Mouse (Mus musculus) forebrain, postnatal 0 days (tissue): ENCODE results near the gene Wasf1. TPM values are rescaled to one million over a fixed set of nuclear protein-coding genes. Genes with fewer than 3 reads are reported as not detected.

ENCODE experiments used
- ATAC-seq: fragments of 200-750 bp; cut with Nextera tagmentation; 2 replicates; pipeline ENCODE4 v1.8.0; 2017; ENCODE audit warnings: mild to moderate bottlenecking, moderate library complexity
- DNase-seq: peaks from one replicate; pipeline ENCODE4 v3.0.0-alpha.2; 2015
- H3K27ac ChIP-seq: fragments of 300-500 bp; sonication (generic); 2 replicates; pipeline ENCODE4 v1.5.1; 2014; ENCODE audit warnings: low read depth, mild to moderate bottlenecking, antibody characterized with exemption, low read length, moderate library complexity, mixed read lengths
- H3K27me3 ChIP-seq: fragments of 300-500 bp; sonication (generic); 2 replicates; pipeline ENCODE4 v1.6.1; 2014; ENCODE audit warnings: mild to moderate bottlenecking, low read length, mixed read lengths; ENCODE audit not compliant: insufficient read depth
- H3K36me3 ChIP-seq: fragments of 300-500 bp; sonication (generic); 2 replicates; pipeline ENCODE4 v1.6.1; 2014; ENCODE audit warnings: mild to moderate bottlenecking, moderate library complexity; ENCODE audit not compliant: insufficient read depth
- H3K4me1 ChIP-seq: fragments of 300-500 bp; sonication (generic); 2 replicates; pipeline ENCODE4 v1.6.1; 2014; ENCODE audit warnings: antibody characterized with exemption; ENCODE audit not compliant: insufficient read depth
- H3K4me2 ChIP-seq: fragments of 300-500 bp; sonication (generic); 2 replicates; pipeline ENCODE4 v1.6.1; 2014; ENCODE audit warnings: low read depth, mild to moderate bottlenecking, moderate library complexity
- H3K4me3 ChIP-seq: fragments of 300-500 bp; sonication (generic); 2 replicates; pipeline ENCODE4 v1.5.1; 2014; ENCODE audit warnings: low read depth, low read length, mixed read lengths
- H3K9ac ChIP-seq: fragments of 300-500 bp; sonication (generic); 2 replicates; pipeline ENCODE4 v1.6.1; 2014; ENCODE audit warnings: mild to moderate bottlenecking
- H3K9me3 ChIP-seq: fragments of 300-500 bp; sonication (generic); 2 replicates; pipeline ENCODE4 v1.6.1; 2016; ENCODE audit warnings: low read length
- CTCF ChIP-seq: sonication (generic); IDR thresholded peaks from 2 replicates; pipeline ENCODE4 v1.5.1; 2016; ENCODE audit warnings: antibody characterized with exemption, control low read depth, low read depth
- WGBS: fragments of 180-500 bp; shearing (Covaris S2); extraction: QIAGEN DNeasy Blood & Tissue Kit; methylation state at CpG from one replicate; pipeline ENCODE4 v1.1.7; 2014; 5-methylcytosine and 5-hydroxymethylcytosine counted together
- polyA plus RNA-seq: library from polyadenylated mRNA; unstranded; fragments of >200 nt; fragmentation: Nextera tagmentation; extraction: Ambion mirVana; gene quantifications from 2 replicates; pipeline ENCODE4 v1.2.1, GENCODE M21; 2015
- total RNA-seq: library from RNA; depleted of rRNA; stranded (reverse); fragments of >200 nt; gene quantifications from 2 replicates; pipeline ENCODE4 v1.2.3, GENCODE M21; 2014; rRNA removed

The Wasf1 gene
- total and polyA plus RNA-seq, 2 experiments from 2014 or later: 31.0 to 197 TPM

DNA sequence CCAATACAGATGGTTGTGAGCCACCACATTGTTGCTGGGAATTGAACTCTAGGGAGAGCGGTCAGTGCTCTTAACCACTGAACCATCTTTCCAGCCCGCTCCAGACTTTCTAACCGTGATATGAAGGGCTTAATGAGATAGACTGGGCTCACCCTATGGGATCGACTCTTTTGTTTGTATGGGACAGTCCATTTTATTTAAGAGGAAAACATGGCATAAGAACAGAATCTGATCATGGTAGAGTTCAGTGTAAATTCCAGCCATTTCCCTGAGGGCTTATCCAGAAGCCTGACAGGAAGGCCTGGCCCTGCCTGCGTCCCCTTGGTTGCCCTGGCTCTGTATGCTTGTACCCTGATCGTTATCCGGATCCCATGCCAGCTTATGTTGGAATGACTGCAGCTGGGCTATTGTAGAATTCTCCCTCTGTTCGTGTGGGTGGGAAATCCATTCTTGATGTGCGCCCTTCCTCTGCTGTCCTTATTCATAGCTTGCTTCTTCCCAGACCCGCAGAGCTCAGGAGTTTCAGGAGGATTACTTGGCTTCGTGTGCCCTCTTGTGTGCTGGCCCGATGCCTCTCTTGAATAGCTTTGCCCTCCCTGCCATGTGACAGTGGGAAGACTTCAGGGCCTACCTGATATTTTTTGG, 87.4 kb downstream of the Wasf1 start:
- Histone ChIP-seq H3K27ac (peak overlapping the region; percentile 64), H3K9ac (no peak overlapping the region), H3K4me2 (no peak overlapping the region), H3K4me1 (peaks cover 10% of the 10 kb centered on the region; the same call in 1 of the 2 replicates), H3K4me3 (no peak overlapping the region), H3K27me3 (no peaks in the 10 kb centered on the region), H3K36me3 (no peaks in the 10 kb centered on the region), H3K9me3 (no peaks in the 10 kb centered on the region)
- DNase-seq (peak; percentile 71), ATAC-seq (peak; percentile 80)
- TF ChIP-seq CTCF: peak; percentile 53
- WGBS: 39% methylated on average over 12 of the region's 12 CpGs

- ATAC-seq: peak; percentile 88
These were observed 88.0 kb downstream of the Wasf1 start for GRCm38 (mm10) chr10:40971256-40971655.

DNA sequence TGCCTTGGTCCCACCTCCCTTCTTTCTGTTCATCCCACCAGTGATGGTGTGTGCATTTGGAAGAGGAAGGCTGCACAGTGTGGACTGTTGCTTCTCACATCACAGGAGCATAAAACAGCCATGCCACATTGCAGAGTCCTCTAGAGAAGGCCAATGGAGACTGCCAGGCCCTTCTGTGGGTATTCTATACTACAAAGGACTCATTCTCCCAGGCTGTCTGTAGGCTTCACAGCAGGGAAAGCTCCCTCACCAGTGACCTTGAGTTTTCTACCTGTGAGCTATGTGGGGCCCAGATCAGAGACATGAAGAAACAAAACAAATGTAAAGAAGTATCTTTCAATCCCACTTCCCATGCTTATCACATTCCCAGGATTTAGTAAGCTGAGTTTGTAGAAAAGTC, 100.5 kb downstream of the Wasf1 start:
- DNase-seq (no peak), ATAC-seq (no peak)
- H3K4me2 ChIP-seq: no peak overlapping the region
- no peaks in the 10 kb centered on the region for H3K4me1 ChIP-seq
- H3K9me3 ChIP-seq: no peaks in the 10 kb centered on the region
- H3K27me3 ChIP-seq: no peaks in the 10 kb centered on the region
- H3K27ac ChIP-seq: no peak overlapping the region
- H3K36me3 ChIP-seq: no peaks in the 10 kb centered on the region
- H3K4me3 ChIP-seq: no peak overlapping the region
- no peak overlapping the region for H3K9ac ChIP-seq
- no peak for TF ChIP-seq CTCF

More at GRCm38 (mm10) chr10:40971256-40971655, 88.0 kb downstream of the Wasf1 start:
- DNase-seq: peak; percentile 49
- no peak overlapping the region for H3K4me3 ChIP-seq
- no peak overlapping the region for H3K4me2 ChIP-seq
- H3K27ac ChIP-seq: no peak overlapping the region
- no peaks in the 10 kb centered on the region for H3K36me3 ChIP-seq
- no peaks in the 10 kb centered on the region for H3K9me3 ChIP-seq
- H3K4me1 ChIP-seq: peaks cover 10% of the 10 kb centered on the region; the same call in 1 of the 2 replicates
- no peaks in the 10 kb centered on the region for H3K27me3 ChIP-seq
- no peak for TF ChIP-seq CTCF
- H3K9ac ChIP-seq: no peak overlapping the region
- WGBS: 44% methylated on average over 5 of the region's 5 CpGs

- ATAC-seq (no peak), DNase-seq (no peak)
- no peak for TF ChIP-seq CTCF
- Histone ChIP-seq H3K4me2 (no peak overlapping the region), H3K27me3 (no peaks in the 10 kb centered on the region), H3K36me3 (no peaks in the 10 kb centered on the region), H3K27ac (no peak overlapping the region), H3K9ac (no peak overlapping the region), H3K4me1 (no peaks in the 10 kb centered on the region), H3K4me3 (no peak overlapping the region), H3K9me3 (no peaks in the 10 kb centered on the region)
- 77% methylated on average over 3 of the region's 3 CpGs for WGBS
These were observed 101.3 kb downstream of the Wasf1 start for GRCm38 (mm10) chr10:40984600-40984999.

GRCm38 (mm10) chr10:40985350-40985749, 102.1 kb downstream of the Wasf1 start:
- no peak overlapping the region for H3K27ac ChIP-seq
- DNase-seq (peak; percentile 37), ATAC-seq (peak; percentile 93)
- no peak for TF ChIP-seq CTCF
- 23% methylated on average over 8 of the region's 13 CpGs for WGBS
- H3K9me3 ChIP-seq: no peaks in the 10 kb centered on the region
- H3K4me2 ChIP-seq: peak overlapping the region; percentile 11; the same call in 1 of the 2 replicates
- H3K36me3 ChIP-seq: no peaks in the 10 kb centered on the region
- H3K4me3 ChIP-seq: no peak overlapping the region
- H3K4me1 ChIP-seq: no peaks in the 10 kb centered on the region
- H3K9ac ChIP-seq: no peak overlapping the region
- H3K27me3 ChIP-seq: no peaks in the 10 kb centered on the region

Other genes with a start within 250 kb of the Wasf1 start
- 0.85 TPM in 1 of 2 replicates, not detected in the other for gene Mettl24, start 200.2 kb upstream of the Wasf1 start, total RNA-seq
- gene Mettl24, start 200.2 kb upstream of the Wasf1 start, polyA plus RNA-seq: 0.77 and 0.87 TPM in 2 replicates
- 20.6 and 26.5 TPM in 2 replicates for gene Cdc40, start 164 bp upstream of the Wasf1 start, total RNA-seq
- 11.0 and 15.5 TPM in 2 replicates for gene Cdc40, start 164 bp upstream of the Wasf1 start, polyA plus RNA-seq
- gene Gpr6, start 188.8 kb downstream of the Wasf1 start, total RNA-seq: 4.9 and 14.2 TPM in 2 replicates
- 2.3 and 2.7 TPM in 2 replicates for gene Gpr6, start 188.8 kb downstream of the Wasf1 start, polyA plus RNA-seq